ENCODE assay signal across 7 mouse cellular contexts in genomic region chr8:79297763-79298162, GRCm38 (mm10). TPM values are rescaled to one million over a fixed set of nuclear protein-coding genes. Genes with fewer than 3 reads are reported as not detected.
A peak's percentile ranks its signal among the peaks of the same experiment; 100 is the strongest.
DNase-seq lines count a peak whose midpoint lies in the region; ATAC-seq and TF ChIP-seq lines count a peak whose summit lies in the region.

No protein-coding gene starts in this region.

- ATAC-seq in megakaryocyte progenitor cell, adult 5-6 weeks (replicated peaks; ENCODE audit: poor library complexity) = 0 out of 2 replicates have a peak, but pooled peaks have one; percentile 21

- no peak for TF ChIP-seq POLR2A in ES-Bruce4 (IDR thresholded peaks at IDR 0.05; ENCODE audit: insufficient read depth, low read length)

- TF ChIP-seq EP300 in ES-Bruce4 (IDR thresholded peaks at IDR 0.05; ENCODE audit: insufficient read depth, low read depth, low read length) = no peak

- no peaks in the 10 kb centered on the region for H3K9me3 ChIP-seq in ES-Bruce4 (replicated peaks; ENCODE audit: control insufficient read depth, insufficient read depth, low read length, poor library complexity, severe bottlenecking)

- H3K4me3 ChIP-seq in ES-Bruce4 (ENCODE audit: low read depth, low read length) = no peak overlapping the region

- H3K27ac ChIP-seq in ES-Bruce4 (ENCODE audit: insufficient read depth, low read length) = no peak overlapping the region

- H3K36me3 ChIP-seq in ES-Bruce4 (ENCODE audit: control insufficient read depth, insufficient read depth, low read length, poor library complexity, severe bottlenecking) = no peaks in the 10 kb centered on the region

- H3K27me3 ChIP-seq in ES-Bruce4 (ENCODE audit: control insufficient read depth, insufficient read depth, low read length, poor library complexity, severe bottlenecking) = no peaks in the 10 kb centered on the region

- no peaks in the 10 kb centered on the region for H3K4me1 ChIP-seq in ES-Bruce4 (ENCODE audit: control insufficient read depth, insufficient read depth, low read length)

- peak; percentile 45 for DNase-seq in A20 (ENCODE audit: low read depth, low spot score)
- peak; percentile 28 for DNase-seq in cerebellum, adult 9-11 months
- peak; percentile 44 for DNase-seq in gastrocnemius, postnatal 25 days
- peak; percentile 42 for DNase-seq in layer of hippocampus, adult 9-11 months
- peak; percentile 41 for DNase-seq in testis, postnatal 14 days (ENCODE audit: low spot score)

- no peak overlapping the region for H3K9ac ChIP-seq in ES-Bruce4 (ENCODE audit: low read depth, poor library complexity, severe bottlenecking)

- TF ChIP-seq CTCF in ES-Bruce4 (IDR thresholded peaks at IDR 0.05; ENCODE audit: low read depth, low read length) = peak; percentile 73

RNA-seq across cellular contexts. Expression of gene Mmaa, which starts 3.0 kb away (rescaled TPM):
- polyA plus RNA-seq in ES-Bruce4 (2011; ENCODE audit: insufficient read depth, insufficient read length, low read depth, missing spikeins) = 6.1 TPM in 2 replicates
- total RNA-seq in gastrocnemius, postnatal 25 days (2021) = 10 to 100 TPM; 17.8 to 21.3 TPM
- 3.4 and 3.9 TPM in 2 replicates for total RNA-seq in megakaryocyte progenitor cell, adult 5-6 weeks (2015)
- total RNA-seq in megakaryocyte progenitor cell, adult 5-6 weeks (2017) = 5.0 and 5.1 TPM in 2 replicates

RNA-seq across cellular contexts. Expression of gene 1700011L22Rik, which starts 49.4 kb away (rescaled TPM):
- not detected in 2 replicates for polyA plus RNA-seq in ES-Bruce4 (2011; ENCODE audit: insufficient read depth, insufficient read length, low read depth, missing spikeins)
- total RNA-seq in gastrocnemius, postnatal 25 days (2021) = not detected
- not detected in 2 replicates for total RNA-seq in megakaryocyte progenitor cell, adult 5-6 weeks (2015)
- total RNA-seq in megakaryocyte progenitor cell, adult 5-6 weeks (2017) = not detected in 2 replicates
